Mouse (Mus musculus) liver, adult 2 months (tissue): ENCODE data around the gene Slit1. TPM values are rescaled to one million over a fixed set of nuclear protein-coding genes. Genes with fewer than 3 reads are reported as not detected.
A peak's percentile ranks its signal among the peaks of the same experiment; 100 is the strongest.

Source experiments
- DNase-seq: peaks from one replicate; pipeline ENCODE4 v3.0.0-alpha.2; 2011; ENCODE audit warnings: low read depth, low spot score; ENCODE audit errors: extremely low read depth
- H3K27ac ChIP-seq: fragments of 200-500 bp; replicated peaks from 2 replicates; pipeline ENCODE4 v1.5.1; 2012; ENCODE audit warnings: low read depth, mild to moderate bottlenecking, control low read depth, inconsistent platforms, low read length; ENCODE audit not compliant: insufficient read depth
- H3K27me3 ChIP-seq: fragments of 200-500 bp; 2 replicates; pipeline ENCODE4 v1.6.1; 2012; ENCODE audit warnings: mild to moderate bottlenecking, moderate library complexity, low read length, inconsistent platforms; ENCODE audit not compliant: control insufficient read depth, insufficient read depth
- H3K36me3 ChIP-seq: fragments of 200-500 bp; 2 replicates; pipeline ENCODE4 v1.6.1; 2012; ENCODE audit warnings: low read length, inconsistent platforms; ENCODE audit not compliant: control insufficient read depth, insufficient read depth
- H3K4me1 ChIP-seq: fragments of 200-500 bp; 2 replicates; pipeline ENCODE4 v1.6.1; 2011; ENCODE audit warnings: low read length; ENCODE audit not compliant: control insufficient read depth, insufficient read depth
- H3K4me3 ChIP-seq: fragments of 200-500 bp; 2 replicates; pipeline ENCODE4 v1.5.1; 2011; ENCODE audit warnings: low read depth, mild to moderate bottlenecking, control low read depth, low read length, moderate library complexity; ENCODE audit not compliant: insufficient read depth
- H3K79me2 ChIP-seq: fragments of 200-500 bp; 2 replicates; pipeline ENCODE4 v1.6.1; 2012; ENCODE audit warnings: inconsistent platforms, mild to moderate bottlenecking, low read length, moderate library complexity; ENCODE audit not compliant: control insufficient read depth, insufficient read depth
- H3K9ac ChIP-seq: fragments of 200-500 bp; 2 replicates; pipeline ENCODE4 v1.6.1; 2012; ENCODE audit warnings: low read depth, mild to moderate bottlenecking, control low read depth, inconsistent platforms, low read length
- CTCF ChIP-seq: fragments of 200-500 bp; IDR thresholded peaks from 2 replicates; pipeline ENCODE4 v1.5.1; 2011; ENCODE audit warnings: low read depth, low read length, control low read depth
- POLR2A ChIP-seq: fragments of 200-500 bp; IDR thresholded peaks from 2 replicates; pipeline ENCODE4 v1.6.1; 2011; ENCODE audit warnings: low read length, control low read depth; ENCODE audit not compliant: insufficient read depth; ENCODE audit errors: extremely low read depth
- WGBS: fragments of 180-500 bp; shearing (Covaris S2); methylation state at CpG from one replicate; pipeline ENCODE4 v1.1.7; 2018; 5-methylcytosine and 5-hydroxymethylcytosine counted together
- polyA plus RNA-seq: library from polyadenylated mRNA; depleted of rRNA; stranded (reverse); fragments of >200 nt; gene quantifications from 2 replicates; pipeline ENCODE4 v1.2.3, GENCODE M21; 2012; rRNA removed
- total RNA-seq: library from RNA; depleted of rRNA; stranded (reverse); fragments of >200 nt; gene quantifications from 2 replicates; pipeline ENCODE4 v1.2.3, GENCODE M21; 2014; rRNA removed

Slit1 gene
- total RNA-seq, result 0.07 and 0.09 TPM in 2 replicates
- polyA plus RNA-seq, result 0.02 and 0.18 TPM in 2 replicates

GRCm38 (mm10) chr19:41743396-41743795 lies at the start of gene Slit1:
TSS of gene Slit1 (minus strand) at chr19:41743665.
- H3K79me2 ChIP-seq, result no peaks in the 10 kb centered on the region
- TF ChIP-seq CTCF (no peak), POLR2A (no peak)
- no peaks in the 10 kb centered on the region for H3K36me3 ChIP-seq
- peaks cover 11% of the 10 kb centered on the region for H3K27me3 ChIP-seq
- DNase-seq, result no peak
- 3% methylated on average over 44 of the region's 44 CpGs for WGBS
- H3K27ac ChIP-seq, result no peak within 1 kb of the TSS
- no peaks in the 10 kb centered on the region for H3K4me1 ChIP-seq
- no peak within 1 kb of the TSS for H3K9ac ChIP-seq
- H3K4me3 ChIP-seq, result no peak within 1 kb of the TSS

DNA sequence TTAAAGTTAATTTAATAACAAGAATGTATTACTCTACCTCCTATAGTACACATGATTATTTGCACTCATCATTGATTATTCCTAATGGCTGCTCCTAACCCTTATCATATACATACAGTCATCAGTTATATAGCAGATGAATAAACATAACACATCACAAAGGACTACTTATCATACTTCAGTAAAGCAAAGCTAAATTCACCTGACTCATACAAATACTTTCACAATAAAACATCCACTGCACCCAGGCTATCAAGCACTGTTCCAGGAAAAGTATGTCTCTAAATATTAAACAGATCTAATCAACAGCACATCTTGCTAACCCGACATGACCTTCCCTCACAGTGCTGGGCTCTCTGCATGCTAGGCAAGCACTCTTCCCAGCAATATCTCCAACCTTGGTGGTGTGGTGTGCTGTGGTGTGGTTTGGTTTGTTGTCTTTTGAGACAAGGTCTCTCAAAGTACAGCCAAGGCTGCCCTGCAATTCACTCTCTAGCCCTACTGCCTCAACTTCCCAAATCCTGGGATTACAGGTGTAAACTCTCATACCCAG lies 49.5 kb upstream of the Slit1 start:
- TF ChIP-seq POLR2A (no peak), CTCF (no peak)
- WGBS, result 57% methylated on average over 1 of the region's 1 CpGs
- Histone ChIP-seq H3K27ac (no peak overlapping the region), H3K9ac (no peak overlapping the region), H3K27me3 (no peaks in the 10 kb centered on the region), H3K36me3 (no peaks in the 10 kb centered on the region), H3K4me3 (no peak overlapping the region), H3K79me2 (no peaks in the 10 kb centered on the region), H3K4me1 (no peaks in the 10 kb centered on the region)
- no peak for DNase-seq

- no peak for DNase-seq
- Histone ChIP-seq H3K27ac (no peak overlapping the region), H3K27me3 (no peaks in the 10 kb centered on the region), H3K36me3 (no peaks in the 10 kb centered on the region), H3K79me2 (no peaks in the 10 kb centered on the region), H3K9ac (no peak overlapping the region), H3K4me3 (no peak overlapping the region), H3K4me1 (no peaks in the 10 kb centered on the region)
- no peak for TF ChIP-seq POLR2A
- peak; percentile 53 for TF ChIP-seq CTCF
- WGBS, result 97% methylated on average over 2 of the region's 2 CpGs
Measured at GRCm38 (mm10) chr19:41791384-41791783, 47.9 kb upstream of the Slit1 start.

DNA sequence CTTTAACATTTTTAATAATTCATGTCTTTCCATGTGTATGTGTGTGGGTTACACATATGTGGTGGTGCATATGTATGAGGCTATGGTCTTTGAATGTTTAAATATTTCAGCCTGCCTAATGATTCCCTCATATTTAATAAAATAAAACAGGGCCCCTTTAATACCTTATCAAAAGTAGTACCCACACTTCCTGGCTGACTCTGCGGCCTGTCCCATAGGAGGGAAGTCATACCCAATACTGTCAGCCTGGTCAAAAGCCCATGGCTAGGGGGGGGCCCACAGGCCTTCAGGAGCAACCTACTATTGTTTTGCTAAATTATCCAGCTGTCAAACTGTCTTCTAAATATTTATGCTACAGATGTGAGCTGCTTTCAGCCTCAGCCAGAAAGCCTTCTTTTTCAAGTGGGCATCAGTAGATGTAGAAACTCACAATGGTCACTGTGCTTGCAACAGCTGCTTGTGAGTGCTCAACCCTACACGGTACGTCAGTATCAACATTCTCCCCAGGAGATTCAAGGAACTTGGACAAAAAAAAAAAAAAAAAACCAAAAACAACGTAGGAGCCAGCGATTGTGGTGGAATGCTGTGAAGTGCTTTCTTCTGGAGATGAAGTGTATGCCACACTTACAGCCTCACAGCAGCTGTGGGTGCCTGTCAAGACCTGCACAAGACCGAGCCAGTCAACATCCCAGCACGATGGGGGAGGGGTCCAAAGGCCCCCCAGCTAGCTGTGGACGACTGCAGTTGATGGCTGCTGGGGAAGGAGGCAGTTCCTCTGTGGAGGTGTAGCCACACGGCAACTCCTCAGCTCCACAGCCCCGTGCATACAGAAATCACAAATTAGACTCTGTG lies 45.9 kb upstream of the Slit1 start:
- Histone ChIP-seq H3K4me1 (no peaks in the 10 kb centered on the region), H3K27me3 (no peaks in the 10 kb centered on the region), H3K79me2 (no peaks in the 10 kb centered on the region), H3K9ac (no peak overlapping the region), H3K36me3 (no peaks in the 10 kb centered on the region), H3K27ac (no peak overlapping the region), H3K4me3 (no peak overlapping the region)
- no peak for DNase-seq
- TF ChIP-seq CTCF, result no peak
- 86% methylated on average over 10 of the region's 10 CpGs for WGBS

- H3K9ac ChIP-seq, result no peak overlapping the region
- no peak overlapping the region for H3K27ac ChIP-seq
- no peak overlapping the region for H3K4me3 ChIP-seq
- TF ChIP-seq CTCF (no peak), POLR2A (no peak)
- no peak for DNase-seq
- no peaks in the 10 kb centered on the region for H3K27me3 ChIP-seq
- no peaks in the 10 kb centered on the region for H3K36me3 ChIP-seq
- no peaks in the 10 kb centered on the region for H3K79me2 ChIP-seq
- no peaks in the 10 kb centered on the region for H3K4me1 ChIP-seq
- WGBS, result 98% methylated on average over 1 of the region's 1 CpGs
Measured at GRCm38 (mm10) chr19:41786896-41787295, 43.4 kb upstream of the Slit1 start.

- 82% methylated on average over 6 of the region's 6 CpGs for WGBS
- Histone ChIP-seq H3K9ac (no peak overlapping the region), H3K27me3 (no peaks in the 10 kb centered on the region), H3K36me3 (no peaks in the 10 kb centered on the region), H3K27ac (no peak overlapping the region), H3K79me2 (no peaks in the 10 kb centered on the region), H3K4me3 (no peak overlapping the region), H3K4me1 (no peaks in the 10 kb centered on the region)
- DNase-seq, result no peak
- TF ChIP-seq CTCF (peak; percentile 58), POLR2A (no peak)
Measured at GRCm38 (mm10) chr19:41777514-41777913, 34.0 kb upstream of the Slit1 start.
